Mouse (Mus musculus) heart, postnatal 0 days (tissue): Measurements from ENCODE around the gene Cuta. TPM values are rescaled to one million over a fixed set of nuclear protein-coding genes. Genes with fewer than 3 reads are reported as not detected.
"Not testable (repeated sequence)": the region's sequence is repeated elsewhere in the genome, so short reads cannot be mapped to it uniquely, and the experiment has no call there.

Experiments
- ATAC-seq: fragments of 200-750 bp; cut with Nextera tagmentation; 2 replicates; pipeline ENCODE4 v1.8.0; 2017; ENCODE audit warnings: low read depth, moderate number of reproducible peaks, moderate library complexity; ENCODE audit not compliant: insufficient read depth
- DNase-seq: peaks from one replicate; pipeline ENCODE4 v3.0.0-alpha.2; 2016; ENCODE audit warnings: low spot score
- H3K27ac ChIP-seq: fragments of 300-500 bp; sonication (generic); 2 replicates; pipeline ENCODE4 v1.5.1; 2014; ENCODE audit warnings: low read depth, mild to moderate bottlenecking
- H3K27me3 ChIP-seq: fragments of 300-500 bp; sonication (generic); 2 replicates; pipeline ENCODE4 v1.6.1; 2014; ENCODE audit warnings: low read length, mixed read lengths; ENCODE audit not compliant: control insufficient read depth, insufficient read depth
- H3K36me3 ChIP-seq: fragments of 300-500 bp; sonication (generic); replicated peaks from 2 replicates; pipeline ENCODE4 v1.6.1; 2014; ENCODE audit warnings: low read length, mixed read lengths; ENCODE audit not compliant: control insufficient read depth, insufficient read depth
- H3K4me1 ChIP-seq: fragments of 300-500 bp; sonication (generic); 2 replicates; pipeline ENCODE4 v1.6.1; 2014; ENCODE audit warnings: antibody characterized with exemption; ENCODE audit not compliant: control insufficient read depth, insufficient read depth
- H3K4me2 ChIP-seq: fragments of 300-500 bp; sonication (generic); 2 replicates; pipeline ENCODE4 v1.6.1; 2014; ENCODE audit warnings: low read depth, mild to moderate bottlenecking, low read length, moderate library complexity
- H3K4me3 ChIP-seq: fragments of 300-500 bp; sonication (generic); 2 replicates; pipeline ENCODE4 v1.5.1; 2014; ENCODE audit warnings: low read depth, low read length
- H3K9ac ChIP-seq: fragments of 300-500 bp; sonication (generic); replicated peaks from 2 replicates; pipeline ENCODE4 v1.6.1; 2014; ENCODE audit warnings: low read depth, low read length, mixed read lengths
- H3K9me3 ChIP-seq: fragments of 300-500 bp; sonication (generic); replicated peaks from 2 replicates; pipeline ENCODE4 v1.6.1; 2016; ENCODE audit warnings: low read length; ENCODE audit not compliant: control insufficient read depth
- CTCF ChIP-seq: IDR thresholded peaks from 2 replicates; pipeline ENCODE4 v1.5.1; 2016; ENCODE audit warnings: antibody characterized with exemption, control low read depth, low read depth
- EP300 ChIP-seq: IDR thresholded peaks from 2 replicates; pipeline ENCODE4 v1.6.1; 2016; ENCODE audit warnings: antibody characterized with exemption, low read depth
- WGBS: fragments of 180-500 bp; shearing (Covaris S2); extraction: QIAGEN DNeasy Blood & Tissue Kit; methylation state at CpG from one replicate; pipeline ENCODE4 v1.1.7; 2014; 5-methylcytosine and 5-hydroxymethylcytosine counted together
- polyA plus RNA-seq: library from polyadenylated mRNA; unstranded; fragments of >200 nt; fragmentation: Nextera tagmentation; extraction: Ambion mirVana; gene quantifications from 2 replicates; pipeline ENCODE4 v1.2.1, GENCODE M21; 2015
- total RNA-seq: library from RNA; depleted of rRNA; stranded (reverse); fragments of >200 nt; gene quantifications from 2 replicates; pipeline ENCODE4 v1.2.3, GENCODE M21; 2014; ENCODE audit warnings: low replicate concordance

Gene Cuta
- total and polyA plus RNA-seq, 2 experiments from 2014 or later = 80.2 to 180 TPM

DNA sequence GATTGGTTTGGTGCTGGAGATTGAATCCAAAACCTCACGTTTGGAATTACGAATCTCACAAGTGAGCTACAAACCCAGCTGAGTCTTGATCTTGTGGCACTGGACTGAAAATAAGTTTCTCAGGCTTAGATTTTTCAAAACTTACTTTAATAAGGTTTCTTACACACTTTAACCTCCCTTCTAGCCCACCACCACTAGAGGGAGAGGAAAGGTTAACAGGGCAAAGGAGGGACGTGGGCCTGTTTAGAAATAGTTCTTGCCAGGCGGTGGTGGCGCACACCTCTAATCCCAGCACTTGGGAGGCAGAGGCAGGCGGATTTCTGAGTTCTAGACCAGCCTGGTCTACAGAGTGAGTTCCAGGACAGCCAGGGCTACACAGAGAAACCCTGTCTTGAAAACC lies 38.0 kb upstream of the Cuta start:
- WGBS = 91% methylated on average over 6 of the region's 6 CpGs
- not testable (repeated sequence) for ATAC-seq, H3K4me1 ChIP-seq, H3K4me2 ChIP-seq, H3K9ac ChIP-seq, H3K27me3 ChIP-seq, DNase-seq, H3K27ac ChIP-seq, H3K4me3 ChIP-seq, H3K9me3 ChIP-seq
- H3K36me3 ChIP-seq = peaks cover 31% of the 10 kb centered on the region
- peak; percentile 7; the same call in 1 of the 2 replicates for TF ChIP-seq CTCF

DNA sequence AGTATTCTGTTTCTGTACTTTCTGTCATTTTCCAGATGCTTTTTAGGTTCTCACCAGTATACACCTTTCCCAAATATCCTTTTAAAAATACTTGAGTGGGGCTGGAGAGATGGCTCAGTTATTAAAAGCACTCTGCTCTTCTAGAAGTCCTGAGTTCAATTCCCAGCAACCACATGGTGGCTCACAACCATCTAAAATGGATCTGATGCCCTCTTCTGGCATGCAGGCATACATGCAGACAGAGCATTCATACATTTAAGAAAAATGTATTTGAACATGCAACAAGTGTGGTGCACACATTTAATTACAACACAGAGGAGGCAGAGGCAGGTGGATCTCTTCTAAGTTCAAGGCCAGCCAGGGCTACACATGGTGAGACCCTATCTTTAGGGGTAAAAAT lies 36.0 kb upstream of the Cuta start:
- peak; percentile 22; the same call in 1 of the 2 replicates for TF ChIP-seq CTCF
- no peak for TF ChIP-seq EP300
- peaks cover 14% of the 10 kb centered on the region for H3K4me1 ChIP-seq
- no peak overlapping the region for H3K9ac ChIP-seq
- H3K36me3 ChIP-seq = peaks cover 31% of the 10 kb centered on the region
- no peak overlapping the region for H3K4me2 ChIP-seq
- ATAC-seq = no peak
- H3K27me3 ChIP-seq = no peaks in the 10 kb centered on the region
- H3K27ac ChIP-seq = no peak overlapping the region
- no peaks in the 10 kb centered on the region for H3K9me3 ChIP-seq
- H3K4me3 ChIP-seq = no peak overlapping the region
- DNase-seq = no peak

DNA sequence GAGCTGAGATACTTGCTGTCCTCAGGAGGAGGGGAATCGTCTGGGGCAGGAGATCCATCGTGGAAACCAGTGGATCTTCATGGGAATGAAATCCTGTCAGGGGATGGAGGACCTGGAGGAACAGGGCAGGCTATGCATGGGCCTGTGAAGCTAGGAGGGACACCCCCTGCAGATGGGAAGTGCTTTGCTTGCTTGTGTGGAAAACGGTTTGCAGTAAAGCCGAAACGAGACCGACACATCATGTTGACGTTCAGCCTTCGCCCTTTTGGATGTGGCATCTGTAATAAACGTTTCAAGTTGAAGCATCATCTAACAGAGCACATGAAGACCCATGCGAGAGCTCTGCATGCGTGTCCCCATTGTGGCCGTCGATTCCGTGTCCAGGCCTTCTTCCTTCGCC lies 35.2 kb upstream of the Cuta start:
- Histone ChIP-seq H3K4me1 (peaks cover 14% of the 10 kb centered on the region), H3K4me3 (no peak overlapping the region), H3K9ac (no peak overlapping the region), H3K27me3 (no peaks in the 10 kb centered on the region), H3K4me2 (no peak overlapping the region), H3K36me3 (peaks cover 31% of the 10 kb centered on the region), H3K27ac (no peak overlapping the region), H3K9me3 (no peaks in the 10 kb centered on the region)
- TF ChIP-seq CTCF (no peak), EP300 (no peak)
- 88% methylated on average over 15 of the region's 15 CpGs for WGBS
- ATAC-seq (no peak), DNase-seq (no peak)

- Histone ChIP-seq H3K27me3 (no peaks in the 10 kb centered on the region), H3K36me3 (peaks cover 25% of the 10 kb centered on the region), H3K4me1 (peaks cover 14% of the 10 kb centered on the region), H3K9me3 (no peaks in the 10 kb centered on the region), H3K27ac (peak within 1 kb of the TSS; percentile 76), H3K9ac (peak within 1 kb of the TSS; percentile 73), H3K4me3 (peak within 1 kb of the TSS; percentile 69), H3K4me2 (peak within 1 kb of the TSS; percentile 88)
- peak; percentile 94 for DNase-seq
- ATAC-seq = peak; percentile 100
- TF ChIP-seq EP300 = peak; percentile 66; the same call in 1 of the 2 replicates
- TF ChIP-seq CTCF = no peak
- under 1% methylated on average over 73 of the region's 75 CpGs for WGBS
Measured at GRCm38 (mm10) chr17:26972703-26973574, 33.6 kb upstream of the Cuta start, which contains the start of gene Zbtb9. Gene Zbtb9, plus strand, starts transcription at chr17:26973167.

- ATAC-seq (no peak), DNase-seq (no peak)
- Histone ChIP-seq H3K4me3 (peak overlapping the region; percentile 69), H3K9me3 (no peaks in the 10 kb centered on the region), H3K4me2 (peak overlapping the region; percentile 88), H3K4me1 (peaks cover 14% of the 10 kb centered on the region), H3K27me3 (no peaks in the 10 kb centered on the region), H3K27ac (peak overlapping the region; percentile 76), H3K36me3 (peaks cover 26% of the 10 kb centered on the region), H3K9ac (peak overlapping the region; percentile 73)
- TF ChIP-seq CTCF = no peak
- TF ChIP-seq EP300 = no peak
- WGBS = 3% methylated on average over 3 of the region's 3 CpGs
Measured at GRCm38 (mm10) chr17:26972107-26972506, 32.7 kb upstream of the Cuta start.
